Mouse (Mus musculus): ENCODE results near the gene Eif4e1b. TPM values are rescaled to one million over a fixed set of nuclear protein-coding genes. Genes with fewer than 3 reads are reported as not detected.

The Eif4e1b gene
- total and polyA plus RNA-seq, 2 experiments from 2014 or later = not detected

GRCm38 (mm10) chr13:54821931-54822330 is 38.1 kb downstream of the Eif4e1b start:
- no peak for DNase-seq (ENCODE audit: low spot score)
- Histone ChIP-seq H3K27me3 (ENCODE audit: insufficient read depth, low read length) (no peaks in the 10 kb centered on the region), H3K4me1 (ENCODE audit: insufficient read depth, low read length) (no peaks in the 10 kb centered on the region; the same call in none of the 2 replicates), H3K4me2 (ENCODE audit: low read depth, low read length) (no peak overlapping the region), H3K36me3 (ENCODE audit: insufficient read depth, low read length) (no peaks in the 10 kb centered on the region), H3K27ac (no peak overlapping the region), H3K4me3 (ENCODE audit: low read length) (no peak overlapping the region), H3K9ac (replicated peaks; ENCODE audit: low read length) (no peak overlapping the region), H3K9me3 (ENCODE audit: low read length) (no peaks in the 10 kb centered on the region)
- no peak for TF ChIP-seq CTCF (IDR thresholded peaks at IDR 0.05; ENCODE audit: low read depth)
- ATAC-seq = no peak
- 79% methylated on average over 2 of the region's 2 CpGs for WGBS

DNA sequence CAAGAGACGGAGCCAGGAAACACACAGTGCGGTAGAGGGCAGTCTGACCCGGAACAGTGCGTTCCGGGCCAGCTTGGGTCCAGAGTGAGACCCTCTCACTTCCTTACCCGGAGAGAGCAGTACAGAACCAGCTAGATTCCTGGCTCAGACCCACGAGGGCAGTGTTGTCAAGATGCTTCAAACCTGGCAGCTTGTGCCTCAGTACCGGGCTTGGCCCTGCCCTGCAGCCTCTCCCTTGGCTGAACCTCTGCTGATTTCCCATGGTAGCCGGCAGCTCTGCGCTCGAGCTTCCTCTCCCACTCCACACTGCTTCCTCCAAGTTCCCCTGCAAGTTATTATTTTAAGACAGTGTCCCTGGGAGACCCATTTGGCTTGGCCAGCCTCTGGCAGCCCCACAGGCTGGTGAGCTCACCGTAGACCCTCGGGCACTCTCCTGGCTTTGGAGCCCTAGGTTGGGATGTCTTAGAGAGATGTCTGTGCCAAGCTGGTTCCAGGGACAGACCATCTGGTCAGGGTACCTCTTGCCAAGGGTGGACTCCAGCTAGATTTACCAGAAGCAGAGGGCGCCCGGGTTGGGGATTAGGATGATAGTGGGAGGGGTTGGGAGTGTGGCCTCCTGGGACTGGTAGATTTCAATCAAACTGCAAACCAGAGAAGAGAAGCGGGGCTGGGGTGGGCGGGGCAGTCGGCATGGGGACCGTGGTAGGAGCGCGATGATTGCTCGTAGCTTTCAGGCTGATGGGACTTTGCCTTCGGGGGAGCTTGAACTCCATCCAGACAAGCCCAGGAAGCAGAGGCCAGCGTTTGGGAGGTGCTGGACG is 40.5 kb downstream of the Eif4e1b start:
- peak; percentile 90 for ATAC-seq
- Histone ChIP-seq H3K27me3 (ENCODE audit: insufficient read depth, low read length) (no peaks in the 10 kb centered on the region), H3K9me3 (ENCODE audit: low read length) (no peaks in the 10 kb centered on the region), H3K4me1 (ENCODE audit: insufficient read depth, low read length) (no peaks in the 10 kb centered on the region; the same call in 1 of the 2 replicates), H3K27ac (peak overlapping the region; percentile 73), H3K4me3 (ENCODE audit: low read length) (no peak overlapping the region), H3K4me2 (ENCODE audit: low read depth, low read length) (peak overlapping the region; percentile 3; the same call in 1 of the 2 replicates), H3K36me3 (ENCODE audit: insufficient read depth, low read length) (no peaks in the 10 kb centered on the region), H3K9ac (replicated peaks; ENCODE audit: low read length) (no peak overlapping the region)
- peak; percentile 56 for TF ChIP-seq CTCF (IDR thresholded peaks at IDR 0.05; ENCODE audit: low read depth)
- DNase-seq (ENCODE audit: low spot score) = peak; percentile 83
- 14% methylated on average over 25 of the region's 25 CpGs for WGBS

DNA sequence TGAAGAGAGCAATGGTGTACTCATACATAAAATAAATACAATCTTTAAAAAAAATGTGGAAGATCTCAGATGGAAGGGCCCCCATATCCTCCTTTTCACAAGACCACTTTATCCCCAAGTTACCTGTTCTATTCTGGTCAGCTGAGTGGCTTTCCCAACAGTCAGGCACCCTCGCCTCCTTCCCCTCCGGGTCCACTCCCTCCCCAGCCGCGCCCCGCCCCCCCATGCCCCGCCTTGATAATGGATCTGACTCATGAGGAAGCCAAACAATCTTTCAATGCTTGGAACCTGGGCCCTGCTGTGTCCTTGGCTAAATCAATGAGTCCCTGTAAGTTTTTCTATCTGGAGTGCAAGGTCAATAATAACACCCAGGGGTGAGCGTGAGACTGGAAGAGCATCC is 44.2 kb downstream of the Eif4e1b start:
- Histone ChIP-seq H3K9ac (replicated peaks; ENCODE audit: low read length) (no peak overlapping the region), H3K4me3 (ENCODE audit: low read length) (no peak overlapping the region), H3K4me2 (ENCODE audit: low read depth, low read length) (no peak overlapping the region), H3K27ac (no peak overlapping the region), H3K4me1 (ENCODE audit: insufficient read depth, low read length) (no peaks in the 10 kb centered on the region; the same call in 1 of the 2 replicates), H3K27me3 (ENCODE audit: insufficient read depth, low read length) (no peaks in the 10 kb centered on the region), H3K36me3 (ENCODE audit: insufficient read depth, low read length) (no peaks in the 10 kb centered on the region), H3K9me3 (ENCODE audit: low read length) (no peaks in the 10 kb centered on the region)
- TF ChIP-seq CTCF (IDR thresholded peaks at IDR 0.05; ENCODE audit: low read depth) = no peak
- WGBS = 77% methylated on average over 7 of the region's 7 CpGs
- ATAC-seq = no peak
- DNase-seq (ENCODE audit: low spot score) = no peak

- Histone ChIP-seq H3K27me3 (ENCODE audit: insufficient read depth, low read length) (no peaks in the 10 kb centered on the region), H3K4me3 (ENCODE audit: low read length) (no peak overlapping the region), H3K27ac (no peak overlapping the region), H3K4me1 (ENCODE audit: insufficient read depth, low read length) (no peaks in the 10 kb centered on the region; the same call in 1 of the 2 replicates), H3K4me2 (ENCODE audit: low read depth, low read length) (no peak overlapping the region), H3K9me3 (ENCODE audit: low read length) (no peaks in the 10 kb centered on the region), H3K36me3 (ENCODE audit: insufficient read depth, low read length) (no peaks in the 10 kb centered on the region), H3K9ac (replicated peaks; ENCODE audit: low read length) (no peak overlapping the region)
- ATAC-seq = no peak
- TF ChIP-seq CTCF (IDR thresholded peaks at IDR 0.05; ENCODE audit: low read depth) = no peak
- 57% methylated on average over 6 of the region's 6 CpGs for WGBS
- no peak for DNase-seq (ENCODE audit: low spot score)
These were observed 44.7 kb downstream of the Eif4e1b start for GRCm38 (mm10) chr13:54828508-54828907.

DNA sequence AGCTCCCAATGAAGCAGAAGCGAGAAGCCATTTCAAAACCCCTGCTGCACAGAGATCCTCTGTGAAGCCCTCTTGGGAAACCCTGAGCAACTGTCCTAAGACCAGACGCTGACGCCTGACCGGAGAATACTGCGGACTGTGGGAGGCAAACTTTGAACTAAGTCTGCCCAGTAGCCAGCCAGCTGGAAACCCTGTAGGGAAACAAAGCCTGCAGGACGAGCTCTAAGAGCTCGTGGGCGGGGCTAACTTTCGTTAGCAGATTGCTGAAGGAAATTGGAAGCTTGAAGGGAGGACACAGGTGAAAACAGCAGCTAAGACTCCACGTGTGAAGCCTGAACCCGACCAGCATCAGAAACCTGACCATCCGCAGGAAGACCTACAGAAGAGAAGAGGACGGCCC is 45.7 kb downstream of the Eif4e1b start:
- DNase-seq (ENCODE audit: low spot score) (no peak), ATAC-seq (no peak)
- TF ChIP-seq CTCF (IDR thresholded peaks at IDR 0.05; ENCODE audit: low read depth) = no peak
- Histone ChIP-seq H3K27ac (no peak overlapping the region), H3K9ac (replicated peaks; ENCODE audit: low read length) (no peak overlapping the region), H3K9me3 (ENCODE audit: low read length) (no peaks in the 10 kb centered on the region), H3K27me3 (ENCODE audit: insufficient read depth, low read length) (no peaks in the 10 kb centered on the region), H3K4me1 (ENCODE audit: insufficient read depth, low read length) (no peaks in the 10 kb centered on the region), H3K4me3 (ENCODE audit: low read length) (no peak overlapping the region), H3K4me2 (ENCODE audit: low read depth, low read length) (no peak overlapping the region), H3K36me3 (ENCODE audit: insufficient read depth, low read length) (no peaks in the 10 kb centered on the region)
- 9% methylated on average over 13 of the region's 13 CpGs for WGBS

- no peak for TF ChIP-seq CTCF (IDR thresholded peaks at IDR 0.05; ENCODE audit: low read depth)
- H3K4me3 ChIP-seq (ENCODE audit: low read length) = no peak overlapping the region
- H3K9ac ChIP-seq (replicated peaks; ENCODE audit: low read length) = no peak overlapping the region
- H3K27me3 ChIP-seq (ENCODE audit: insufficient read depth, low read length) = no peaks in the 10 kb centered on the region
- no peaks in the 10 kb centered on the region for H3K36me3 ChIP-seq (ENCODE audit: insufficient read depth, low read length)
- ATAC-seq (peak; percentile 62; the same call in 1 of the 2 replicates), DNase-seq (ENCODE audit: low spot score) (peak; percentile 28)
- H3K4me1 ChIP-seq (ENCODE audit: insufficient read depth, low read length) = peaks cover 14% of the 10 kb centered on the region
- no peaks in the 10 kb centered on the region for H3K9me3 ChIP-seq (ENCODE audit: low read length)
- H3K27ac ChIP-seq = peak overlapping the region; percentile 64
- 67% methylated on average over 14 of the region's 14 CpGs for WGBS
- no peak overlapping the region for H3K4me2 ChIP-seq (ENCODE audit: low read depth, low read length)
These were observed 52.7 kb downstream of the Eif4e1b start for GRCm38 (mm10) chr13:54836351-54837030.
